Mouse (Mus musculus) layer of hippocampus, postnatal 36 days (tissue): ENCODE measurements at regions not wholly inside any gene's neighbourhood (a gene's known extent, or its start where the extent isn't known, plus 50 kb on each side); places are given as distances from the start of the nearest gene placed in this dataset.
A peak's percentile ranks its signal among the peaks of the same experiment; 100 is the strongest.

ENCODE experiments used
- DNase-seq, 2 experiments: peaks; one replicate each; pipeline ENCODE4 v3.0.0; 2022

- no peak for DNase-seq
Measured at GRCm38 (mm10) chr11:85966207-85966606, 80.0 kb downstream of the Tbx4 start.

GRCm38 (mm10) chr11:85970287-85970686 is 84.1 kb downstream of the Tbx4 start:
- no peak for DNase-seq

GRCm38 (mm10) chr11:85972385-85972784 is 86.2 kb downstream of the Tbx4 start:
- peak; percentile 54 to 69 for DNase-seq

GRCm38 (mm10) chr11:85973736-85974135 is 87.5 kb downstream of the Tbx4 start:
- DNase-seq = no peak

GRCm38 (mm10) chr11:85976693-85977434 is 90.6 kb downstream of the Tbx4 start:
- DNase-seq = no peak

- DNase-seq = no peak
Measured at GRCm38 (mm10) chr11:85980388-85980787, 94.2 kb downstream of the Tbx4 start.

GRCm38 (mm10) chr11:85981561-85981960 is 95.3 kb downstream of the Tbx4 start:
- DNase-seq = no peak

- no peak for DNase-seq
Measured at GRCm38 (mm10) chr11:85986338-85986737, 100.1 kb downstream of the Tbx4 start.

GRCm38 (mm10) chr11:85987181-85987580 is 101.0 kb downstream of the Tbx4 start:
- DNase-seq = no peak

- DNase-seq = no peak
Measured at GRCm38 (mm10) chr11:85989536-85989935, 103.3 kb downstream of the Tbx4 start.

GRCm38 (mm10) chr11:85989940-85990493 is 103.8 kb downstream of the Tbx4 start:
- no peak for DNase-seq

- DNase-seq = peak; percentile 18 to 27
Measured at GRCm38 (mm10) chr11:85995318-85996095, 109.3 kb downstream of the Tbx4 start.

- no peak for DNase-seq
Measured at GRCm38 (mm10) chr11:85996686-85997085, 110.5 kb downstream of the Tbx4 start.

- no peak for DNase-seq
Measured at GRCm38 (mm10) chr11:86003341-86003740, 117.1 kb downstream of the Tbx4 start.

- DNase-seq = no peak
Measured at GRCm38 (mm10) chr11:86005284-86005683, 119.1 kb downstream of the Tbx4 start.

- DNase-seq = no peak
Measured at GRCm38 (mm10) chr11:86005899-86006445, 119.8 kb downstream of the Tbx4 start.

GRCm38 (mm10) chr11:86006859-86007258 is 120.6 kb downstream of the Tbx4 start:
- no peak for DNase-seq
